Mouse (Mus musculus) CH12.LX (cell line): ENCODE data around the gene Il5. TPM values are rescaled to one million over a fixed set of nuclear protein-coding genes. Genes with fewer than 3 reads are reported as not detected.

Experiments
- DNase-seq: peaks from one replicate; pipeline ENCODE4 v3.0.0-alpha.2; 2013; ENCODE audit errors: extremely low read depth
- H3K27ac ChIP-seq: 2 replicates; pipeline ENCODE4 v1.5.1; 2012; ENCODE audit warnings: low read depth, mild to moderate bottlenecking, control low read depth, moderate library complexity; ENCODE audit not compliant: insufficient read depth
- H3K27me3 ChIP-seq: replicated peaks from 2 replicates; pipeline ENCODE3; 2012; ENCODE audit warnings: inconsistent platforms
- H3K36me3 ChIP-seq, 2 experiments: replicated peaks in 1 of 2; 2 replicates each; pipeline versions ENCODE3 to v1.6.1; 2012; ENCODE audit warnings: inconsistent platforms in 1 of 2, low read length in 1 of 2, mild to moderate bottlenecking in 1 of 2, mixed read lengths in 1 of 2, moderate library complexity in 1 of 2; ENCODE audit not compliant: control insufficient read depth in 1 of 2, insufficient read depth in 1 of 2
- H3K4me1 ChIP-seq, 2 experiments: 2 replicates each; pipeline ENCODE4 v1.6.1; 2012; ENCODE audit warnings: inconsistent platforms in 1 of 2, moderate library complexity in 1 of 2; ENCODE audit not compliant: insufficient read depth in 2 of 2, control insufficient read depth in 1 of 2
- H3K4me2 ChIP-seq: 2 replicates; pipeline ENCODE4 v1.6.1; 2012; ENCODE audit warnings: low read depth, mild to moderate bottlenecking, control low read depth; ENCODE audit not compliant: poor library complexity, insufficient read depth, severe bottlenecking
- H3K4me3 ChIP-seq, 3 experiments: fragments of 150-350 bp in 1 of 3; sonication (generic) in 1 of 3; replicated peaks in 1 of 3; 2 replicates each; pipeline versions ENCODE3 to v1.5.1; 2011 to 2012; ENCODE audit warnings: low read depth in 2 of 3, low read length in 2 of 3, mild to moderate bottlenecking in 2 of 3, moderate library complexity in 2 of 3, control low read depth in 1 of 3, improper control_type of control experiment in 1 of 3, inconsistent platforms in 1 of 3, mixed read lengths in 1 of 3; ENCODE audit not compliant: poor library complexity in 1 of 3
- H3K79me2 ChIP-seq: replicated peaks from 2 replicates; pipeline ENCODE4 v1.6.1; 2012; ENCODE audit warnings: mild to moderate bottlenecking, moderate library complexity; ENCODE audit not compliant: control insufficient read depth, poor library complexity, insufficient read depth, severe bottlenecking; ENCODE audit errors: extremely low read depth
- H3K9ac ChIP-seq: 2 replicates; pipeline ENCODE4 v1.6.1; 2012; ENCODE audit warnings: low read depth, mild to moderate bottlenecking, control low read depth, moderate library complexity; ENCODE audit not compliant: insufficient read depth
- H3K9me3 ChIP-seq: replicated peaks from 2 replicates; pipeline ENCODE3; 2012; ENCODE audit warnings: low read length, inconsistent platforms, mixed read lengths
- CTCF ChIP-seq, 2 experiments: IDR thresholded peaks in 1 of 2; conservative IDR thresholded peaks in 1 of 2; 2 replicates each; pipeline ENCODE4 v1.5.1; 2011 to 2012; ENCODE audit warnings: low read depth in 2 of 2, low read length in 2 of 2, improper control_type of control experiment in 1 of 2, inconsistent platforms in 1 of 2, mild to moderate bottlenecking in 1 of 2, moderate library complexity in 1 of 2
- ELF1 ChIP-seq: IDR thresholded peaks from 2 replicates; pipeline ENCODE4 v1.6.1; 2014; ENCODE audit warnings: low read depth, mild to moderate bottlenecking, inconsistent platforms, low read length, improper control_type of control experiment
- EP300 ChIP-seq: IDR thresholded peaks from 2 replicates; pipeline ENCODE4 v1.6.1; 2011; ENCODE audit warnings: low read length, improper control_type of control experiment
- ETS1 ChIP-seq: conservative IDR thresholded peaks from 2 replicates; pipeline ENCODE4 v1.6.1; 2012; ENCODE audit warnings: low read depth, mild to moderate bottlenecking, inconsistent platforms, low read length, improper control_type of control experiment, moderate library complexity
- GABPA ChIP-seq: IDR thresholded peaks from 2 replicates; pipeline ENCODE4 v1.6.1; 2012; ENCODE audit warnings: low read depth, low read length, improper control_type of control experiment, inconsistent platforms; ENCODE audit not compliant: insufficient replicate concordance
- MAZ ChIP-seq: IDR thresholded peaks from 2 replicates; pipeline ENCODE4 v1.6.1; 2012; ENCODE audit warnings: low read depth, mild to moderate bottlenecking, inconsistent platforms, low read length, improper control_type of control experiment, moderate library complexity
- MEF2A ChIP-seq: IDR thresholded peaks from 2 replicates; pipeline ENCODE4 v1.6.1; 2014; ENCODE audit warnings: low read depth, mild to moderate bottlenecking, inconsistent platforms, low read length, improper control_type of control experiment, borderline replicate concordance
- MYC ChIP-seq: IDR thresholded peaks from 2 replicates; pipeline ENCODE4 v1.6.1; 2011; ENCODE audit warnings: low read depth, mild to moderate bottlenecking, improper control_type of control experiment, low read length
- NELFE ChIP-seq: IDR thresholded peaks from 2 replicates; pipeline ENCODE4 v1.6.1; 2011; ENCODE audit warnings: low read depth, low read length, improper control_type of control experiment
- POLR2AphosphoS2 ChIP-seq: IDR thresholded peaks from 2 replicates; pipeline ENCODE4 v1.6.1; 2011; ENCODE audit warnings: low read depth, low read length, improper control_type of control experiment
- RAD21 ChIP-seq: IDR thresholded peaks from 2 replicates; pipeline ENCODE4 v1.6.1; 2011; ENCODE audit warnings: low read depth, mild to moderate bottlenecking, low read length, improper control_type of control experiment, moderate library complexity
- SIN3A ChIP-seq: IDR thresholded peaks from 2 replicates; pipeline ENCODE4 v1.6.1; 2012; ENCODE audit warnings: low read length, improper control_type of control experiment, inconsistent platforms
- SMC3 ChIP-seq: IDR thresholded peaks from 2 replicates; pipeline ENCODE4 v1.6.1; 2011; ENCODE audit warnings: low read depth, low read length, improper control_type of control experiment
- TBP ChIP-seq: conservative IDR thresholded peaks from 2 replicates; pipeline ENCODE4 v1.6.1; 2011; ENCODE audit warnings: low read depth, low read length, improper control_type of control experiment
- UBTF ChIP-seq: IDR thresholded peaks from 2 replicates; pipeline ENCODE4 v1.6.1; 2012; ENCODE audit warnings: low read depth, mild to moderate bottlenecking, inconsistent platforms, low read length, improper control_type of control experiment, moderate library complexity
- ZMIZ1 ChIP-seq: IDR thresholded peaks from 2 replicates; pipeline ENCODE4 v1.6.1; 2012; ENCODE audit warnings: low read depth, mild to moderate bottlenecking, inconsistent platforms, low read length, improper control_type of control experiment
- dilution Hi-C: fragments of 300-500 bp; cut with MboI; formaldehyde crosslinking; loops from 2 replicates; pipeline ENCODE4 v1.14.3; 2020; ENCODE audit warnings: low sequenced_read_pairs; ENCODE audit not compliant: extremely low pct_unique_long_range_greater_than_20kb, extremely low pct_ligation_motif_present
- in situ Hi-C: fragments of 300-500 bp; cut with MboI; formaldehyde crosslinking; loops from 3 replicates; pipeline ENCODE4 v1.14.3; 2019; ENCODE audit warnings: low sequenced_read_pairs, low pct_ligation_motif_present, low pct_unique_long_range_greater_than_20kb, mixed read lengths
- polyA plus RNA-seq: library from polyadenylated mRNA; unstranded; fragments of >175 nt; gene quantifications from 2 replicates; pipeline ENCODE4 v1.2.1, GENCODE M21; 2012; ENCODE audit warnings: low read depth; ENCODE audit not compliant: insufficient read length
- total RNA-seq, 2 experiments: library from RNA; depleted of rRNA; stranded (reverse); fragments of 300-350 nt in 1 of 2; fragments of >200 nt in 1 of 2; gene quantifications; 2 replicates each; pipeline ENCODE4 v1.2.3; 2012 to 2014

Gene Il5
- total and polyA plus RNA-seq, 3 experiments = not detected

DNA sequence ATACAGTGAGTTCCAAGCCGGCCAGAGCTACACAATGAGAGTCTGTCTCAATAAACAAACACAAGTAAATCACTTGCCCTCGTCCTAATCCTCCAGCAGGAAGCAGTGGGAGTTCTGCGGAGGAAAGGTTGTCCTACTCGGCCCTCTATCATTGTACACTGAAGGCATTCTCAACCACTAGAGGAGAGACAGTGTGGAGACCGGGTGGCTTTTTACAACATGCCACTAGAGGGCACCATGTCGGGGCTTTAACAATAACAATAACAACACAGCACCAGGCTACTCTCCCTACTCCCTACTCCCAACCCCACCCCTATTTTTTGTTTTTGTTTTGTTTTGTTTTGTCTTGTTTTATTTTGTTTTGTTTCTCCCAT, 17.0 kb downstream of the Il5 start:
- no peak overlapping the region for H3K4me3 ChIP-seq
- no peaks in the 10 kb centered on the region for H3K27me3 ChIP-seq
- DNase-seq = peak; percentile 86
- 0 out of 2 replicates have a peak, but pooled peaks have one; percentile 63 for TF ChIP-seq MAZ
- TF ChIP-seq EP300 = no peak
- TF ChIP-seq CTCF (conservative IDR thresholded peaks at IDR 0.05 in 1 of 2, IDR thresholded peaks at IDR 0.05 in 1 of 2; ENCODE audit: low read depth in 2 of 2, low read length in 2 of 2) = peak; percentile 80 to 96
- TF ChIP-seq ELF1 = 0 out of 2 replicates have a peak, but pooled peaks have one; percentile 18
- peak; percentile 64 for TF ChIP-seq RAD21
- no peak for TF ChIP-seq ETS1
- no peak for TF ChIP-seq POLR2AphosphoS2
- no peak for TF ChIP-seq TBP
- TF ChIP-seq MYC = peak; percentile 68; the same call in 1 of the 2 replicates
- TF ChIP-seq NELFE = 0 out of 2 replicates have a peak, but pooled peaks have one; percentile 27
- peak; percentile 75 for TF ChIP-seq SMC3
- no peak for TF ChIP-seq SIN3A
- TF ChIP-seq, all 38 proteins: peak for 7
- Histone ChIP-seq H3K4me2 (no peak overlapping the region), H3K27ac (peak overlapping the region; percentile 66), H3K79me2 (no peaks in the 10 kb centered on the region), H3K4me1 (peaks cover 8 to 35% of the 10 kb centered on the region in 2 experiments), H3K36me3 (no peaks in the 10 kb centered on the region), H3K9me3 (no peaks in the 10 kb centered on the region), H3K9ac (no peak overlapping the region)
- dilution Hi-C loops (no loop called here), in situ Hi-C loops (loop anchor here (5.0 kb wide), 2 partner anchors 150 to 270 kb away; no protein-coding TSS in a partner anchor)

DNA sequence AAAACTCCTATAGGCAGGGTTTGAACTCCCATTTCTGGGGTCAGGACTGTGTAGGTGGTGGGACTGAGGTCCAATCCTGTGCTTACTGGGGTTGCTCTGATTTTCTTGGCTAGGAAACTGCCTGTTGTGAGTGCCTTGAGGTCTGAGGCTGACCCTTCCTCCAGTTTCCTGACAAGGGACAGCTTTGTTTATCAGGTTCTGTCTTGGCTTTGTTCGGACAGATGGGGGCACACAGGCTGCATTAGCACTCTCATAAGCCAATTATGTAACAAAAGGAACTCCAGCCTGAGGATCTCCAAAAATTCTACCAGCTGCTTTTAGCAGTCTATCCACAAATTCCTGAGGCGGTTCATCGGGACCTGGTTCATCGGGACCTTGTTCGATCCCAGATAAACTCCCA, 21.8 kb downstream of the Il5 start:
- Histone ChIP-seq H3K36me3 (no peaks in the 10 kb centered on the region), H3K27ac (no peak overlapping the region), H3K4me3 (no peak overlapping the region), H3K4me2 (no peak overlapping the region), H3K9me3 (no peaks in the 10 kb centered on the region), H3K9ac (no peak overlapping the region), H3K4me1 (peaks cover 2 to 5% of the 10 kb centered on the region in 2 experiments; a peak in 2 of 4 replicates), H3K27me3 (peaks cover 3% of the 10 kb centered on the region), H3K79me2 (no peaks in the 10 kb centered on the region)
- in situ Hi-C loops = no loop called here
- DNase-seq = no peak
- TF ChIP-seq SMC3 = peak; percentile 44
- no peak for TF ChIP-seq ELF1
- TF ChIP-seq GABPA = no peak
- peak; percentile 33 for TF ChIP-seq RAD21
- TF ChIP-seq UBTF = no peak
- TF ChIP-seq CTCF (conservative IDR thresholded peaks at IDR 0.05 in 1 of 2, IDR thresholded peaks at IDR 0.05 in 1 of 2; ENCODE audit: low read depth in 2 of 2, low read length in 2 of 2) = peak in 1 of 2 experiments; percentile 34; a peak in 2 of 4 replicates
- TF ChIP-seq ZMIZ1 = no peak
- TF ChIP-seq MEF2A = no peak
- dilution Hi-C loops = no loop called here
